Mouse (Mus musculus) hindbrain, embryonic 14.5 days (tissue): ENCODE results near the gene Fes. TPM values are rescaled to one million over a fixed set of nuclear protein-coding genes. Genes with fewer than 3 reads are reported as not detected.

Experiments used
- ATAC-seq: fragments of 200-750 bp; cut with Nextera tagmentation; 2 replicates; pipeline ENCODE4 v1.8.0; 2017; ENCODE audit warnings: moderate number of reproducible peaks, mild to moderate bottlenecking, moderate TSS enrichment, moderate library complexity; ENCODE audit not compliant: low FRiP score
- DNase-seq: peaks from one replicate; pipeline ENCODE4 v3.0.0-alpha.2; 2015; ENCODE audit warnings: low spot score
- H3K27ac ChIP-seq: fragments of 300-500 bp; sonication (generic); 2 replicates; pipeline ENCODE4 v1.5.1; 2014; ENCODE audit warnings: mild to moderate bottlenecking, moderate library complexity
- H3K27me3 ChIP-seq: fragments of 300-500 bp; sonication (generic); 2 replicates; pipeline ENCODE4 v1.6.1; 2014; ENCODE audit warnings: mild to moderate bottlenecking, low read length, mixed read lengths; ENCODE audit not compliant: control insufficient read depth, insufficient read depth
- H3K36me3 ChIP-seq: fragments of 300-500 bp; sonication (generic); replicated peaks from 2 replicates; pipeline ENCODE4 v1.6.1; 2014; ENCODE audit not compliant: control insufficient read depth, insufficient read depth
- H3K4me1 ChIP-seq: fragments of 300-500 bp; sonication (generic); replicated peaks from 2 replicates; pipeline ENCODE4 v1.6.1; 2014; ENCODE audit warnings: antibody characterized with exemption, low read length, mixed read lengths; ENCODE audit not compliant: control insufficient read depth, insufficient read depth
- H3K4me2 ChIP-seq: fragments of 300-500 bp; sonication (generic); replicated peaks from 2 replicates; pipeline ENCODE4 v1.6.1; 2014; ENCODE audit warnings: mild to moderate bottlenecking, moderate library complexity
- H3K4me3 ChIP-seq: fragments of 300-500 bp; sonication (generic); replicated peaks from 2 replicates; pipeline ENCODE4 v1.5.1; 2014; ENCODE audit warnings: mild to moderate bottlenecking, low read length
- H3K9ac ChIP-seq: fragments of 300-500 bp; sonication (generic); 2 replicates; pipeline ENCODE4 v1.6.1; 2014
- H3K9me3 ChIP-seq: fragments of 300-500 bp; sonication (generic); 2 replicates; pipeline ENCODE4 v1.6.1; 2016; ENCODE audit warnings: low read length; ENCODE audit not compliant: control insufficient read depth
- WGBS: fragments of 180-500 bp; shearing (Covaris S2); extraction: QIAGEN DNeasy Blood & Tissue Kit; methylation state at CpG from one replicate; pipeline ENCODE4 v1.1.7; 2014; 5-methylcytosine and 5-hydroxymethylcytosine counted together
- polyA plus RNA-seq: library from polyadenylated mRNA; unstranded; fragments of >200 nt; fragmentation: Nextera tagmentation; extraction: Ambion mirVana; gene quantifications from 2 replicates; pipeline ENCODE4 v1.2.1, GENCODE M21; 2014

Gene Fes
- polyA plus RNA-seq, 1 experiment from 2014 or later: 4.6 TPM

GRCm38 (mm10) chr7:80386235-80386930 is 1.4 kb downstream of the Fes start:
- Histone ChIP-seq H3K27me3 (0 out of 2 replicates have a peak, but pooled peaks cover 5% of the 10 kb centered on the region), H3K4me3 (no peak overlapping the region), H3K4me1 (no peaks in the 10 kb centered on the region), H3K9me3 (no peaks in the 10 kb centered on the region), H3K36me3 (peaks cover 17% of the 10 kb centered on the region), H3K4me2 (peak overlapping the region; percentile 36; the same call in 1 of the 2 replicates), H3K27ac (no peak overlapping the region), H3K9ac (no peak overlapping the region)
- DNase-seq: peak; percentile 90
- ATAC-seq: peak; percentile 75
- WGBS: 33% methylated on average over 18 of the region's 18 CpGs

- no peak overlapping the region for H3K9ac ChIP-seq
- no peaks in the 10 kb centered on the region for H3K36me3 ChIP-seq
- 69% methylated on average over 11 of the region's 11 CpGs for WGBS
- H3K4me1 ChIP-seq: no peaks in the 10 kb centered on the region
- no peak overlapping the region for H3K4me2 ChIP-seq
- 0 out of 2 replicates have a peak, but pooled peaks cover 5% of the 10 kb centered on the region for H3K27me3 ChIP-seq
- DNase-seq (no peak), ATAC-seq (no peak)
- H3K4me3 ChIP-seq: no peak overlapping the region
- no peaks in the 10 kb centered on the region for H3K9me3 ChIP-seq
- no peak overlapping the region for H3K27ac ChIP-seq
Observed at GRCm38 (mm10) chr7:80382919-80383318, 4.8 kb downstream of the Fes start.

- DNase-seq (no peak), ATAC-seq (no peak)
- Histone ChIP-seq H3K36me3 (no peaks in the 10 kb centered on the region), H3K4me3 (no peak overlapping the region), H3K9me3 (no peaks in the 10 kb centered on the region), H3K4me1 (no peaks in the 10 kb centered on the region; the same call in 1 of the 2 replicates), H3K4me2 (no peak overlapping the region), H3K27ac (no peak overlapping the region), H3K9ac (no peak overlapping the region), H3K27me3 (0 out of 2 replicates have a peak, but pooled peaks cover 5% of the 10 kb centered on the region)
- 59% methylated on average over 13 of the region's 13 CpGs for WGBS
Observed at GRCm38 (mm10) chr7:80379531-80379930, 8.2 kb downstream of the Fes start.

- WGBS: 36% methylated on average over 6 of the region's 6 CpGs
- ATAC-seq: no peak
- Histone ChIP-seq H3K9ac (no peak overlapping the region), H3K4me2 (no peak overlapping the region), H3K36me3 (no peaks in the 10 kb centered on the region), H3K9me3 (no peaks in the 10 kb centered on the region), H3K4me3 (no peak overlapping the region), H3K27me3 (0 out of 2 replicates have a peak, but pooled peaks cover 5% of the 10 kb centered on the region), H3K4me1 (no peaks in the 10 kb centered on the region; the same call in 1 of the 2 replicates), H3K27ac (no peak overlapping the region)
- peak; percentile 73 for DNase-seq
Observed at GRCm38 (mm10) chr7:80377471-80377870, 10.3 kb downstream of the Fes start.

GRCm38 (mm10) chr7:80376192-80376591 is 11.6 kb downstream of the Fes start:
- no peaks in the 10 kb centered on the region; the same call in 1 of the 2 replicates for H3K4me1 ChIP-seq
- no peak overlapping the region for H3K9ac ChIP-seq
- H3K9me3 ChIP-seq: no peaks in the 10 kb centered on the region
- no peaks in the 10 kb centered on the region for H3K36me3 ChIP-seq
- DNase-seq (no peak), ATAC-seq (no peak)
- no peak overlapping the region for H3K4me2 ChIP-seq
- H3K4me3 ChIP-seq: no peak overlapping the region
- 56% methylated on average over 10 of the region's 10 CpGs for WGBS
- no peaks in the 10 kb centered on the region for H3K27me3 ChIP-seq
- H3K27ac ChIP-seq: no peak overlapping the region

- WGBS: 85% methylated on average over 9 of the region's 9 CpGs
- H3K36me3 ChIP-seq: no peaks in the 10 kb centered on the region
- no peak for ATAC-seq
Observed at GRCm38 (mm10) chr7:80375376-80376039, 12.2 kb downstream of the Fes start.

GRCm38 (mm10) chr7:80374733-80375132 is 13.0 kb downstream of the Fes start:
- Histone ChIP-seq H3K4me1 (peaks cover 7% of the 10 kb centered on the region), H3K4me2 (no peak overlapping the region), H3K9ac (no peak overlapping the region), H3K27ac (no peak overlapping the region), H3K27me3 (no peaks in the 10 kb centered on the region), H3K36me3 (no peaks in the 10 kb centered on the region), H3K4me3 (no peak overlapping the region), H3K9me3 (no peaks in the 10 kb centered on the region)
- no peak for DNase-seq
- 90% methylated on average over 3 of the region's 3 CpGs for WGBS
- ATAC-seq: no peak

More at GRCm38 (mm10) chr7:80375376-80376039, 12.2 kb downstream of the Fes start:
- Histone ChIP-seq H3K9me3 (no peaks in the 10 kb centered on the region), H3K4me3 (no peak overlapping the region), H3K27me3 (no peaks in the 10 kb centered on the region), H3K9ac (no peak overlapping the region), H3K27ac (no peak overlapping the region), H3K4me1 (no peaks in the 10 kb centered on the region; the same call in 1 of the 2 replicates), H3K4me2 (no peak overlapping the region)
- no peak for DNase-seq

GRCm38 (mm10) chr7:80374280-80374679 is 13.5 kb downstream of the Fes start:
- Histone ChIP-seq H3K4me1 (peaks cover 11% of the 10 kb centered on the region), H3K27me3 (no peaks in the 10 kb centered on the region), H3K4me3 (no peak overlapping the region), H3K36me3 (no peaks in the 10 kb centered on the region), H3K9ac (no peak overlapping the region), H3K9me3 (no peaks in the 10 kb centered on the region), H3K4me2 (no peak overlapping the region), H3K27ac (no peak overlapping the region)
- 57% methylated on average over 3 of the region's 3 CpGs for WGBS
- ATAC-seq (no peak), DNase-seq (no peak)

GRCm38 (mm10) chr7:80373850-80374249 is 13.9 kb downstream of the Fes start:
- Histone ChIP-seq H3K4me3 (no peak overlapping the region), H3K36me3 (no peaks in the 10 kb centered on the region), H3K4me1 (peaks cover 16% of the 10 kb centered on the region), H3K4me2 (no peak overlapping the region), H3K9me3 (no peaks in the 10 kb centered on the region), H3K9ac (no peak overlapping the region), H3K27ac (no peak overlapping the region), H3K27me3 (no peaks in the 10 kb centered on the region)
- no peak for DNase-seq
- WGBS: 77% methylated on average over 12 of the region's 12 CpGs
- ATAC-seq: no peak
